Mouse (Mus musculus): ENCODE measurements at regions not wholly inside any gene's neighbourhood (a gene's known extent, or its start where the extent isn't known, plus 50 kb on each side); places are given as distances from the start of the nearest gene placed in this dataset.
A peak's percentile ranks its signal among the peaks of the same experiment; 100 is the strongest.

- ATAC-seq: peak; percentile 68
These were observed 166.2 kb upstream of the Nabp1 start for GRCm38 (mm10) chr1:51644399-51644798.

GRCm38 (mm10) chr1:51643640-51644039, 165.4 kb upstream of the Nabp1 start:
- ATAC-seq: no peak

- ATAC-seq: no peak
These were observed 160.5 kb upstream of the Nabp1 start for GRCm38 (mm10) chr1:51638519-51639302.

- no peak for ATAC-seq
These were observed 157.8 kb upstream of the Nabp1 start for GRCm38 (mm10) chr1:51635881-51636515.

- no peak for ATAC-seq
These were observed 155.6 kb upstream of the Nabp1 start for GRCm38 (mm10) chr1:51633795-51634194.

- ATAC-seq: no peak
These were observed 154.6 kb upstream of the Nabp1 start for GRCm38 (mm10) chr1:51632851-51633250.

- ATAC-seq: no peak
These were observed 151.6 kb upstream of the Nabp1 start for GRCm38 (mm10) chr1:51629848-51630247.

- no peak for ATAC-seq
These were observed 150.0 kb upstream of the Nabp1 start for GRCm38 (mm10) chr1:51628137-51628793.

GRCm38 (mm10) chr1:51626303-51626702, 148.1 kb upstream of the Nabp1 start:
- no peak for ATAC-seq

GRCm38 (mm10) chr1:51625079-51625478, 146.9 kb upstream of the Nabp1 start:
- ATAC-seq: no peak

GRCm38 (mm10) chr1:51624551-51624950, 146.3 kb upstream of the Nabp1 start:
- no peak for ATAC-seq

- ATAC-seq: no peak
These were observed 144.8 kb upstream of the Nabp1 start for GRCm38 (mm10) chr1:51622986-51623385.

GRCm38 (mm10) chr1:51622181-51622862, 144.1 kb upstream of the Nabp1 start:
- no peak for ATAC-seq

- ATAC-seq: no peak
These were observed 142.8 kb upstream of the Nabp1 start for GRCm38 (mm10) chr1:51621062-51621461.

- no peak for ATAC-seq
These were observed 139.5 kb upstream of the Nabp1 start for GRCm38 (mm10) chr1:51617502-51618251.

GRCm38 (mm10) chr1:51616091-51616490, 137.9 kb upstream of the Nabp1 start:
- no peak for ATAC-seq

- ATAC-seq: peak; percentile 48
These were observed 137.3 kb upstream of the Nabp1 start for GRCm38 (mm10) chr1:51615523-51615922.

- no peak for ATAC-seq
These were observed 136.5 kb upstream of the Nabp1 start for GRCm38 (mm10) chr1:51614700-51615099.

GRCm38 (mm10) chr1:51609295-51609694, 131.1 kb upstream of the Nabp1 start:
- no peak for ATAC-seq

- ATAC-seq: no peak
These were observed 129.2 kb upstream of the Nabp1 start for GRCm38 (mm10) chr1:51607437-51607855.

GRCm38 (mm10) chr1:51602071-51602470, 123.8 kb upstream of the Nabp1 start:
- ATAC-seq: no peak

- ATAC-seq: peak; percentile 63
These were observed 122.2 kb upstream of the Nabp1 start for GRCm38 (mm10) chr1:51600425-51600824.
